Mouse (Mus musculus) NIH3T3 (cell line): ENCODE data around the gene Pde8b.

ENCODE experiments used
- DNase-seq: peaks from one replicate; pipeline ENCODE4 v3.0.0-alpha.2; 2012; ENCODE audit warnings: low read depth

Pde8b gene

DNA sequence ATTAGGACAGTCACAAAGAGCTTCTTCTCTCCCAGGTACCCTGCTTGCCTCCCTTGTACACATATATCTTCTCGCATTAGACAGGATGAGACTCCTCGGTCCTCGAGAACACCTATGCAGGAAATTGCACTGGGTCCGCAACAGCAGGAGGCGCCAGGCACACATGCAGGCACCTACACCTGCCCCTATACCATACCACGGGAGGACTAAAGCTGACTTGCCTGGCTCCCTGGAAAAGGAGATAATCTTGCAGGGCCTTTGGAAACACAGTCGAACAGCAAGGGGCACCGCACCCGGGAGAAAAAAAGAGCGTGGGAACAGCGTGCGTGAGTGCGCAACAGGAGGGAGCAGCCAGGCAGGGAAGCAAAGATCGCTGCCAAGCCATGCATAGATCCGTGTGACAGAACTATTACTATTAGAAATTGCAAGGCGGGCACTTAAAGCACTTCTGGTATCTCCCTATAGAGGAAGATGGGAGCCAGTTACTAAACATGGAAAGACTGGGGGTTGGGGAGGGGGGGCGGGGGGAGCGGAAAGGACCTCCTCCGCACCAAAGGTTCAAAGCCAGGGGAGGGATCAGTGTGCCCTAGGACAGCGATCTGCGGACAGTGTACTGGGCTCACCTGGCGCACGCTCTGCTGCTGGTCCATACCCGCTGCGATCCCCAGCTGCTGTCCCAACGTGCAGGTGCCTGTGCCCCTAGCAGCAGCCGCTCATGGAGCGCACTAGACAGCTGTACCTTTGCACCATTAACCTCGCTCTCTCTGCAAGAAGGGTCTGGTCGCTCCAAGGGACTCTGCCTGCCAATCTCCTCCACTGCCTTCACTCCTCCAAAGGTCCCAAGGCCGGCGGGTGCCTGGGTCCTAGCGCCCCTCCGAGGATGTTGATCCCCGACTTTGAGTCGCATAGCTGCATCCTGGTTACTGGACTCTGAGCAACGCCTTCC, at the start of gene Pde8b:
Gene Pde8b, minus strand, starts transcription at position 826 of the 946 bp plus-strand sequence.
- DNase-seq = no peak

DNA sequence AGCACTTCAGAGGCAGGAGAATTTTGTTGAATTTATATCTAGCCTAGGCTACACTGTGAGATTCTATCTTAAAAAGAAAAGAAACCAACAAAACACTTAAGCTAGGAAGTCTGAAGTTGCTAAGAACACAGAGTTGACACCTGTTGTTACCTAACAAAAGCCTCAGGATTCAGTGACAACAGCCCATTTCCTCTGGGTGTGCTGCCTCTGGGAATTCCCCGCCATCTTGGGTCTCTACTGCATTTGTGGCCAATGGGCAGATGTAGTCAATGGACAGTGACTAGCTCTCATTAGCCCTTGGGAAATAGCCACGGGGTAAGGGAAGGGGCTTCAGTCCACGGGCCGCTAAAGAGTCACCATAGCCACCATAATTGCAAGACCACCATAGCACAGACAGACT, 41.8 kb upstream of the Pde8b start:
- DNase-seq = no peak

DNA sequence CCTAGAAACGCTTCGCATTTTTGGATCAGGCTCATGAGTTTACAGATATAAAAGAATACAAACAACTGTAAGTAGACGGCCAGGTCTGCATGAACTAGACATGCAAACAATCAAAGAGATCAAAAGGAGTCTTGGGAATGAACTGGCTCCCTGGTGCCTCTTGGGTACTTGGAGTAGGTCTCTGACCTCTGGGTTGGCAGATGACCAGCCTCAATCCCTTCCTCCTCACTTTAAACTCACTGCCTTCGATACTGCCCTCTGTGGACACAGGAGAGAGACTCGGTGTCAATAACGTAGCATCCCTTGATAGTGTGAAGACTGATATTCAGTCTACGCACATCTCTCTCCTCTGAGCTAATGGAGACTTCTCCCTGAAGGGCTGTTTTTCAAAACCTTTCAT, 37.9 kb upstream of the Pde8b start:
- DNase-seq = no peak

DNA sequence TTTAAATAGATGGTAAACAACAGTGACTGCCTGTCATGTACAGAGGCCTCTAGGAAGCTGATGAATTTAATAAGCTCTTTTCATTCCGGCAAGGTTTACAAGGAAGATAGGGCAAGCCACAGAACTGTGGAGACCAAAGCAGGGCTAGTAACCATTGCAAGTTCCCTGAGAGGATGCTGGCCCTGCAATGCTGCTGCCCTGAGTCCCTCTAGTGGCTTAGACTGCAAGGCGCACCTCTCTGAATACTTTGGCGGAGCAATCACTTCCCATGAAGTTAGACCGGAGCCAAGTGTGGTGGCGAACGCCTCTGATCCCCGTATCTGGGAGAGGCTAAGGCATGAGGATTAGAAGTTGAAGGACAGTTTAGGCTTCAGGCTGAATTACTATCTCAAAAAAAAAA, 36.9 kb upstream of the Pde8b start:
- peak; percentile 89 for DNase-seq

DNA sequence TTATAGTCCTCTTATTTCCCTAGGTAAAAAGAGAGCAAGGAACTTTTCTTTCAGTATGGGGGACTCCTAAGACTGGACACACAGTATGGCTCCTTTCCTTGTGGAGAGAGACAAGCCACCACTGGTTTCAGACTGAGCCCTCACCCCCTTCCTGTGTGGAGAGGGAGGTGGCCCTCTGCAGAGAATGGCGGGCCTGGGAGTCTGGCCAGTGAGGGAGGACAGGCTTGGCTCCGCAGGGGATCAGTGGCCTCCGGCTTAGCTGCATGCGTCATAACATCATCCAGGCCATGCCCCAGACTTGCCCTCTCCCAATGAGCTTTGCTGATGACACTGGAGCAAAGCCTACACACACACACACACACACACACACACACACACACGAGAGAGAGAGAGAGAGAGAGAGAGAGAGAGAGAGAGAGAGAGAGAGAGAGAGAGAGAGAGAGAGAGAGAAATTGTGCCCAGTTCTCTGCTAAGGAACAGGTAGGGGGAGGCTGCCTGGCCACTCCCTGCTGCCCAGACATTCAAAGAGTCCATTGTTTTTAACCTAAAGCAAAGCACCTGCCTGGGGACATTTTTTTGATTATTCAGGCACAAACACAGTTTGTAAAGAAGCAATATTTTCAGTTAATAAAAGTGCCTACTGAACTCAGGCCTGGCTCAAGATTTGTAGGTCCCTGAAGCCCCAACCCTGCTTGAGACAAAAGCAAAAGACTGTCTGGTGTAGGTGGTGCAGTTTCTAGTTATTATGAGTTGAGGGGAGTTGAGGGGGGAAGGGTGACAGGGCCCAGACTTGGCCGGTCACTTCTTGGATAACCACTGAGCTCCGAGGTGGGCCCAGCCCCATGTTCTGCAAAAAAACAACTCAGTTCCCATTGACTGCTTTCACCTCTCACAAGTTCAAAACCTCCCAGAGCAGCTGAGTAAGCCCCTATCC, 31.9 kb upstream of the Pde8b start:
- peak; percentile 37 for DNase-seq

DNA sequence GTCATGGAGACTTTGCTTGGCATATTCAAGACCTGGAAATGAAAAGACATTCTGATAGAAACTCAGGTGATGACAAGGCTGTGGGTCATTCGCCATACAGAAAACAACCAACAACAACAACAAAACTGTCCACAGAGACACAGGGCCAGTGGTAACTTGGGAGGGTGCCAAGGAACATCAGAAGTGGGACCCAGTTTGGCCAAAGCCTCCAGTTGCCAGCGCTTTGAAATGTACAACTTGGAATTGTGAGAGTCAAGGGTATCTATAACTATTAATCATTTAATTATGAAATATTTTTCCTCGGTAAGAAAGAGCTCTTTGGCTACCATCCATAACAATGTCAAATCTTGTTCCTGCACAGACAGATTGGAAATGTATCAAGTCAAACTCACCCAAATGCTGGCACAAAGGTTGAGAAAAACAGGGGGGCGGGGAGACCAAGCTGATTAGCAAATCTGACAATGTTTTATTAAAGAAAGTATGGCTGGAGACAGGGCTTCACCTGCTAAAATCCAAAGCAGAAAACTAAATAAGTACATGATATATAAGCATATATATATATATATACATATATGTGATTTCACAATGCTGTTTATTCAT, 28.4 kb upstream of the Pde8b start:
- peak; percentile 43 for DNase-seq

DNA sequence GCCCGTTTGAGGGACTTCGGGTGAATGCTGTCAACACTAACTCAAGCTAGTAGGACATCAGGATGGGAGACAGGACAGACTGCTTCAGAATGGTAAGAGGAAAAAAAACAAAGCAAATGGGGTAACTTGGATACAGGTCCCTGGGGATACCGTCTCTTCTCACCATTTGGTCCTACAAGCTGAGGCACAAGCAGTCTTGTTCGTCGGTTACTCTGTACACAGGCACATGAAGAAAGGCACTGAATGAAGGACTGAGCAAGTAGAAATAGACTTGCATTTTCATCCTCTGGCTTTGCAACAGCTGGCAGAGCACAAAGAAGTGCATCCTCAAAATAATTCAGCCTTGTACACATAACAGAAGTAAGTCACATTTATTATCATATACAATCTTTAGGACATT, 14.6 kb upstream of the Pde8b start:
- no peak for DNase-seq

DNA sequence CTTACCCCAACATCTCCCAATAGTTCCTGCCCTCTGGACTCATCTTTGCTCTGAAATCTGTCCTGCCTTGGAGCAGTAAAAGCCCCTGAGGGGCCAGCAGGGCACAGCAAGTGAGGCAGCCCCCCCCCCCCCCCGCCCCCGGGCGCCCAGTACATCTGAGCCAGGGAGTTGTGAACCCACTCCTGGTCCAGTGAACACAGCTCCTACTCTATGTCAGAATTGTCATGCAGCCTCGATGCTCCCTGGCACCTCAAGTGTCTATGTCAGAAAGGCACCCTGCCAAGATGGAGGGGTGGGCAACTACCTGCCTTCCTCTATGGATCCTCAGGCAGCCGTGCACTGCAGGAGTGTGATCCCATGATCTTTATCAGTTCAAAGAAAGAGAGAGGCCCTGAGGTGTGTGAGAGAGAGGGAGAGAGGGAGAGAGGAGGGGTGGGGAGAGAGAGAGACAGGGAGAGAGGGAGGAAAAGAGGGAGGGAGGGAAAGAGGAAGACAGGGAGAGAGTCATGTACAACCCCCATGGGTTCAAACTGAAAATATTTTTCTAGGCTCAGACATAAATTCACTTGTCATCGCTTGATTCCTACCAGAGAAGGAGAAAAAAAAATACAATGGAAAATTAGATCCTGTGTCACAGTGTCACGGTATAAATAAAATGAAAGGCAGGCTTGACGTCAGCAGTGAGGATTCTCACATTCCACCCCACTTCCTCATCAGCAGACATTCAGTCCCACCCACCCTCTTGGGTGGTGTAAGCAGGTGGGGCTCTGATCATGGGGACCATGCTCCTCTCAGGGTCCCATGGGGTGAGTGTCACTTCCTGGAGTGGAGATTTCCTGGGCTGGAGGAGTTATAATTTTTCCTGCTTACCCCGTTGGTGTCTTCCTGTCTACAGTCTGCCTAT, 11.0 kb upstream of the Pde8b start:
- DNase-seq = peak; percentile 86

DNA sequence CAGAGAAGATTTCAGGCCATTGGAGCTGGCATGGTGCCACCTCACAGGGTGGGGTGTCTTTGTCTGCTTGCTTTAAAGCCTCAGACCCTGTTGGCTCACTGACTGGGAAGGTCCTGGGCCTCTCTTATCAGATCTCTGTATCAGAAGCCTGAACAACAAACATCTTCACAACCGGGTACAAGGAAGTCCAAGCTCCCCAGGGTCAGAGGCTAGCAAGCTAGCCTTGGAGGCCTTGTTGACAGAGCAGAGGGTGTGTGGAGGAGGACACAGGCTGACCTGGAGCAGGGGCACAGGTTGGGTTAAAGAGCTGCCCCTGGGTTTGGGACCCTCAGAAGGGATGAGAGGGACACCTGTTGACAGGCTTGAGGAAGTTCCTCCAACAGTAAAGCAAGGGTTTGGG, 10.3 kb upstream of the Pde8b start:
- DNase-seq = peak; percentile 45

DNA sequence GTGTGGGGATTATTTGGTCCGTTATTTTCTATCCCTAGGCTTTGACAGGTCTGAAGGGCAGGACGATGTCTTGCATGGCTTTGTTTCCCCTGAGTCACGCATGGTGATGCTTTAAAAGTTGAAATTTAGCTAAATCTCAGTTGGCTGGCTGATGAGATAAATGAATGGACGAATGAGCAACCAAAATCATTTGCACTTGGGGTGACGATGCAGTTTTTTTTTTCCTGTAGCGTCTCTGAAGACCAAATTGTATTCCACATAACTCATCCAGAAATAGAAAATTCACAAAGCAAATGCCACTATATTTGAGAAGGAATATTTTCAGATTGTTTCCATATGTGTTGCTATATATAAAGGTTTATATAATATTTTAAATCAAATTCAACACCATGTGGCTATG, 6.9 kb upstream of the Pde8b start:
- DNase-seq = peak; percentile 20

DNA sequence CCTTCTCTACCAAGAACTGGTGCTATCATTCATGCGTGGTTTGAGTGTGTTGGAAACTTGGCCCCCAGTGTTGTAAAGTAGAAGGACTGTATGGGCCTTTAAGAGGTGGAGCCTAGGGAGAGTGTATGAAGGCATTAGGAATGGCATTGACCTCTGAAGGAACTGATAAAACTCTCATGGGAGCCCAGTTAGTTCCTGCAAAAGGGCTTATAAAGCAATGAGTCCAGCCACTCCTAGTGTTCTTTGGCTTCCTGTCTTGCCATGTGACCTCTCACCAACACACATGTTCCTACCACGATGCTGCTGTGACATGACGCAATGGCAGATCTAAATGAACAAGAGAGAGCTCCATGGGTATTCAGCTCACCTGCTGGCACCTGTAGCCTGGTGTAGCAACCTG, 4.9 kb upstream of the Pde8b start:
- no peak for DNase-seq

DNA sequence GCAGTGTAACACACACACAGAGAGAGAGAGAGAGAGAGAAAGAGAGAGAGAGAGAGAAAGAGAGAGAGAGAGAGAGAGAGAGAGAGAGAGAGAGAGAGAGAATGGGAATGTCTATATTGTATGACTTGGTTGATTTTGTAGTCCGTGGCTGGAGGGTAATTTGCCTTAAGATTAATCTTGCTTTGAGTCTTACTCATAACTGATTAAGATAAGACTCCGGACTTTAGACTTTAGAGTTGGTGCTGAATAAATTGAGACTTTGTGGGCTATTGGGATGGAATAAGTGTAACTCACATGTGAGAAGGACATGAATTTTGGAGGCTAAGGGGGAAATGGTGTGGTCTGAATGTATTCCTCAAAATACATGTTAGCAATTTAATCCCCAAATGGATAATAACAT, 7.1 kb downstream of the Pde8b start:
- DNase-seq = no peak

DNA sequence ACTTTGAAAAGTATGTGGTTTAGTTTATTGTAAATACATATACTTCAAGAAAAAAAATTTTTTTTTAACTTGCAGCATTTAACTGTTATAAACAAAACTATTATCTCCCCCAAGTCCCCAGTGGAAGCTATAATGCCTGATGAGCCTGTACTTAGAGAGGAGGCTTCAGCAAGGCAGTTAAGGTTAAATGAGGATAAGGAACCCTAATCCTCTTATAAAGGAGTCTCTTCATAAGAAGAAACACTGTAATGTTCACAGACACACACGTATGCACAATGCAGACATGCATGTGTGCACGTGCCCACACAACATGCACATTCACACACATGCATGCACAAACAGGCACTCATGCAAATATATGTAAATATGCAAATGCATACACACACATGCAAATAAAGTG, 12.6 kb downstream of the Pde8b start:
- no peak for DNase-seq

DNA sequence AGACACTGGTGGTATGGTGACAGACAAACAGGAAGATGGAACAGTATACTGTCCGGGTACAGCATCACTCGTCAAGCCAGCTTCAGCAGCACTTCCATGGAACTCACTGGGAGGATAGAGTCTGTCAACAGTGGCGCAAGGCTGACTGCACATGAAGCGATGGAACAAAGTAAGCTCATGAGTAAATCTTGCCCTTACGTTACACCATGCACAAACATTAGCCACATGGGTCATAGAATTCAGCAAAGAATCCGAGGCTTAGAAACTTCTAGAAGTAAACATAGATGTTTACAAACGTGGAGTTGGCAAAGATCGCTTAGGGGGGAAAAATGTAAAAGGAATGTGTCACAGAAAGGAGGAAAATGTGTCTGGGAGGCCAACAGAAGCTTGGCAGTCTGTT, 14.9 kb downstream of the Pde8b start:
- no peak for DNase-seq

DNA sequence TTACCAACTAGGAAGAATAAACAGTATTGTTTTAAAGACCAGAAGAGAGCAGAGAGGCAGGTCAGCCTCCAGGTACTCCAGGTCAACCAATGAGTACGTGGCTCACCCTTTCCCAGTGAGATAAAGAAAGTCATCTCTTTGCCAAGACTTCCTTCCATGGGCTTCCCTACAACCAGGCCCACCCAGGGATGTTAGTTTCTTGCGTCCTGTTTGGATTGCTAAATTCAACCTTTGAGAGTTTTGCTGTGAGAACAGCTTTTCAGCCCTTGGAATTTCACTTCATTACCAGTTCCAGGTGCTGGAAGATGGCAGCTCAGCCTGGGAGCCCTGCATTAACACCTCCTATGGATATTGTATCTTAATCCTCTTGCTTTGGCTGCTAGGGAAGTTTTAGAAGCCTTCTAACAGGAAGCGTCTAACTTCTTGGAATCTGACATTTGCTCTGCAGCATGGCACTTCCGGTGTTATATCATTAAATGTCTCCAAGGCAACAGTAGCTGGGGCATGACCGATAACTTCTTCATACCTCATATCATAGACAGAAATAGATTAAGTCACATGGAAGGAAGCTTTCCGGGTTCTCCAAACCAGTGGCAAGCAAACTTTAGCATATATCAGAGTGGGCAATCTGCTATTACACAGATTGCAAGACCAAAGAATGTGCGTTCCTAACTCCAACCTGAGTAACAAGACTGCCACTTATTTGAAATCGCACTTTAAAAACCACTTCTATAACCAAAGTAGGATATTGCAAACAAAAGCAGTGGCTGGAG, 18.6 kb downstream of the Pde8b start:
- no peak for DNase-seq

DNA sequence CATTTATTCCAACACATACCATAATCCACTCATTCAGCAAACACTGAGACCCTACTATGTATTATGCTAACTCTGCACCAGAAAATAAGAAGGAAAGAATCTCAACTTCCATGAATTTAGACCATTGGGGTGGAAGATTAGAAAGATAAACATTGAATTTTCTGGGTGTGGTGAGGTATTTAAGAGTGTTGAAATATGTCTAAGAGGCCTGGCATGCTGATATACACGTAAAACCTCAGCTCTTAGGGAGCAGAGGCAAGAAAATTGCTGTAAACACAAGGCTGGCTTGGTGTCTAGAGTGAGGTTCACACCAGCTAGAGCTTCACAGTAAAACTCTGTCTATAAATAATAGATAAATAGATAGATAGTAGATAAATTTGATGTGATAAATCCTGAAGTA, 19.8 kb downstream of the Pde8b start:
- peak; percentile 48 for DNase-seq

DNA sequence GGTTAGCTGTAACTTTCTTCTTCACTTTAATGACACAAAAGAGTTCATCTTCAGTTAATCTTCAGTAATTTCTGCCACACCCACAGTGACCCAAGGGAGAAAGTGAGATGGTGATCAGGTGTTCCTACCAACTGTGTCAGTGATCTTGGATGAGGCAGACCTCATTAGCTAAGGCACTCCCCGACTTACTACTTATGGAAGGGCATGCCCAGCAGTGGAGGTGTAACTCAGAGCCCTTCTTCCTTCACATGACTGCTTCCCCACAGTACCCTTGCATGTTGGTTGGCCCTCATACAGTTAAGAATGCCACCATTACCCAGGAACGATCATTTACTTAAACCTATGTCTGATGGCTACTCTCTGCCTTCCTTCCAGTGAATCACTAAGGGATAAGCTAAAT, 25.6 kb downstream of the Pde8b start:
- DNase-seq = no peak

DNA sequence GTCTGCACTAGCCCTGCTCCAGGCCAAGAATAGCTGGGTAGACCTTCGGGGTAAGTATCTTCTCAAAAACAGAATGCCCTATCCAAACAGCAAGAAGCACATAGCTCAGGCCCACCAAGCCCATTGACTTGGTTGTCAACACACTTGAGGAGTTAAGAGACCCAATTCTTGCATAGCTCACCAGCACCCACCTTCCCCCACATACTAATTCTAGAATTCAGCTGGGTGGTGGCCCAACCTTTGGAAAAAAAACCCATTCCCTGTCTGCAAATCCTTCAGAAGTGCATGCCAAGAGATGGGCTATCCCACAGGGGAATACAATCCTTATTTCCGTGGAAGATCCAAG, 26.7 kb downstream of the Pde8b start:
- DNase-seq = no peak

DNA sequence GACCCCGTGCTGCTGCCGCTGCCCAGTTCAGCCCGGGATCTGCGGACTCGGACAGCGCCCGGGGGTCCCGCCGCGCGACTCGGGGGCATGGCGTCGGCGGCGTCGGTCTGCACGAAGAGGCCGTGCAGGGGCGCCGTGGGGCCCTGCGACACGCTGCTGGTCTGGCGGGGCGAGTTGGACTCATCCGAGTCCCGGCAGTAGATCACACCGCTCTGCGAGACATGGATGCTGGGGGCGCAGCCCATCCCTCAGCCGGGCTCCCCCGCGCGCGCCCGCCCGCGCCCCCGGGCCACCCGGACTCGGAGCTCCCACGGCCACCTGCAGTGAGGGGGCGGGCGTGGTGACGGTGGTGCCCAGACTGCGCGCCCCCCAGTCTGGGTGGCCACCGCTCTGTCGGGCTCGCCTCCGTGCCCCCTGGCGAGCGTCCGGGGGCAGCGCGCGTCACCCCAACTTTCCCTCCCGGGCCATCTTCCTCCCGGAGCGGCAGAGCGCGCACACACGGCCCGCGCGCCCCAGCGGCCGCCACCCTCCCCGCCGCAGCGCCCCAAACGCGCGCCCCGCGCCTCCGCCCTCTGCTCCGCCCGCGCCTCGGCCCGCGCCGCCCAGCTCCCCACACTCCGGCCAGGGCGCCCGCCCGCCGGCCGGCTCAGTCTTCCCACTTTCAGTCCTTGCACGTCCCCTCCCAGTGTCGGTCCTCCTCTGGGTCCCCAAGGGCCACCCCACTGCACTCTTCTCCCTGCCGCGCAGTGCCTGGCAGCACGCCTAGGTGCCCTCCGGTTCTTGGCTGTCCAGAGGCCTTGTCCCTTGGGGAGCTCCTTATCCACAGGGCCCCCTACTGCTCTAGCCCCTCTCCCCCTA, 27.3 kb downstream of the Pde8b start:
- peak; percentile 45 for DNase-seq
